Mouse (Mus musculus) gastrocnemius, adult 2 months (tissue): ENCODE data around the gene Oard1. TPM values are rescaled to one million over a fixed set of nuclear protein-coding genes. Genes with fewer than 3 reads are reported as not detected.

Experiments used
- DNase-seq: peaks from one replicate; pipeline ENCODE4 v3.0.0; 2022
- H3K27ac ChIP-seq: fragments of 200-600 bp; 2 replicates; pipeline ENCODE4 v1.8.1; 2022; ENCODE audit warnings: mild to moderate bottlenecking
- H3K4me3 ChIP-seq: fragments of 200-600 bp; 2 replicates; pipeline ENCODE4 v1.8.1; 2022; ENCODE audit warnings: mild to moderate bottlenecking, moderate library complexity
- CTCF ChIP-seq: fragments of 200-600 bp; IDR thresholded peaks from 2 replicates; pipeline ENCODE4 v1.8.1; 2022; ENCODE audit warnings: antibody characterized with exemption, mild to moderate bottlenecking, moderate library complexity
- intact Hi-C: fragments of 180-260 bp; cut with DNase I; formaldehyde crosslinking; loops from one replicate; pipeline ENCODE4 v1.15.1; 2025
- total RNA-seq, 2 experiments: library from RNA; stranded (reverse); gene quantifications; 2 replicates each; pipeline ENCODE4 v1.2.3; 2021

The Oard1 gene
- total RNA-seq, 2 experiments from 2014 or later, result 11.1 to 12.4 TPM

DNA sequence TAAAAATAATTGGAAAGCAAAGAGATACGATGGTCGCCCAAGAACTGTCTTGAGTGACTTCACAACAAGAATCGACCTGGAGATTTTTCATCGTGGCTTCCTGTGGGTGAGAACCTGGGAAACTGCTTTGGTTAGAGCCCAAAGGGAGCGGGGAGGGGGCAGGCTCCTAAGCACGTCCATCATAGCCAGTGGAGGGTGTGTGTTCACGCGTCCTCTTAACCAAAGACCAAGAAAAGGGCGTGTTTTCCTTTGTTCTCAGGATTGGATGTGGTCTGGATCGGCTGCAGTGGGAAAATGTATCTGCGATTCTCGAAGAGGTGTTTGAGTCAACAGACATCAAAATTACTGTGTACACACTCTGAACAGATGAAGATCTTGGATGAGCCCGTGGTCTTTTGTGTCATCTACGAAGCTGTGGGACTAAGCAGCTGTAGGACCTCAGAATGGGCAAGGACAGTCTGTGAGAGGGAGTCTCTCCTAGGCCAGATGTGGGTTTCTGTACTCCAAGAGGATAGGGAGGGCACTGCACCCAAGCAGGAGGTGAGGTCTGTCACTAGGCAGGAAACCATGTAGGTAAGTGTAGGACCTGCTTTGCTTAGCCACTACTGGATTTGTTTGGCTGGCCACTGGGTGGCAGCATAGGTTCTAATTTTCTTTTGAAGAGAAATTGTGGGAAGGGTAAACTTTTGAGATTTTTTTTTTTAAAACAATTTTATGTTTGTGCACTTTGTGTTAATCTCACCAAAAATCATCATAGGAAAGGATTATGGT, 6.8 kb downstream of the Oard1 start:
- intact Hi-C loops, result loop anchor here (2.0 to 5.0 kb wide), 3 partner anchors 20 to 186 kb away; no protein-coding TSS in a partner anchor

DNA sequence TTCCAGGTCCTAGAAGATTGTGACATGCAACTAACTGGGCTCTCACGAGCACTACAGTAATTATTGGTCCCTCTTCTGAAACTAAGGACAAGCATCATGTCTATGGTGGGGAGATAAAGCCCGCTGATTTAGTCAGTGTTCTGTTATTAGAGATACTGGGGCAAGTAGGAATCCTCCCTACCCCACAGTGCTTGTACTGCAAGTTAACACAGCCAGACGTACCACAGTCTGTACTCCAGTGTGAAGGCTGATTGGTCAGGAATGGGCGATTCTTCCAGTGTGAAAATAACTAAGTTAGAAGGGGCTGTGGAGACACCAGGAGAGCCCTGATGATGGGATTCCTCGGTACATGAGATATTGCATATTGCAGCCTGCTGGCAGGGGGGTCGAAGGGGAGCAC, 7.7 kb downstream of the Oard1 start:
- intact Hi-C loops, result loop anchor here (2.0 to 5.0 kb wide), 3 partner anchors 19 to 185 kb away; no protein-coding TSS in a partner anchor
- Histone ChIP-seq H3K27ac (no peak overlapping the region), H3K4me3 (no peak overlapping the region)
- TF ChIP-seq CTCF, result no peak
- no peak for DNase-seq

More for the DNA sequence above, 6.8 kb downstream of the Oard1 start:
- TF ChIP-seq CTCF, result peak; percentile 74
- DNase-seq, result peak; percentile 59
- Histone ChIP-seq H3K27ac (peak overlapping the region; percentile 44; the same call in 1 of the 2 replicates), H3K4me3 (no peak overlapping the region)

DNA sequence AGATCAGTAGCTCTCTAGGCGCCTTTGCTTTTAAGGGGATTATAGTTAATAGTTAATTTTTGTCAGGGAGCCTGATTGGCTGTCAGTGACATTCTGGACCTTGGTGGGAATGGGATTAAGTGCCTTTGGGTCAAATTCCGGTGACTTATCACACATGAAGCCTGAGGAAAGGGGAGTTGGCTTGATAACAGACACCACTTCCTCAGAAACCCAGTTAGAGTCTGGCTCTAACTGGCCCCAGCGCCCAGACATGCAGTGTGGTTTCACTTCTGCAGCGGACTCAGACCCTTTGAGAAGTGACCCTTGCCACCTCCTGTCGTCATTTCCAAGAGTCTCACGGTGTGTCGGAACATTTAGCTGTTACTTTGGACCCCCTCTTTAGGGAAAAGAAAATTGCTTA, 8.4 kb downstream of the Oard1 start:
- H3K4me3 ChIP-seq, result no peak overlapping the region
- intact Hi-C loops, result loop anchor here (5.0 kb wide), 1 partner anchor 184 kb away; no protein-coding TSS in a partner anchor
- H3K27ac ChIP-seq, result peak overlapping the region; percentile 13; the same call in 1 of the 2 replicates
- DNase-seq, result no peak
- TF ChIP-seq CTCF, result no peak

GRCm38 (mm10) chr17:48418781-48419180, 9.0 kb downstream of the Oard1 start:
- no peak overlapping the region for H3K4me3 ChIP-seq
- TF ChIP-seq CTCF, result no peak
- H3K27ac ChIP-seq, result peak overlapping the region; percentile 13; the same call in 1 of the 2 replicates
- no peak for DNase-seq
- intact Hi-C loops, result loop anchor here (5.0 kb wide), 1 partner anchor 184 kb away; no protein-coding TSS in a partner anchor

DNA sequence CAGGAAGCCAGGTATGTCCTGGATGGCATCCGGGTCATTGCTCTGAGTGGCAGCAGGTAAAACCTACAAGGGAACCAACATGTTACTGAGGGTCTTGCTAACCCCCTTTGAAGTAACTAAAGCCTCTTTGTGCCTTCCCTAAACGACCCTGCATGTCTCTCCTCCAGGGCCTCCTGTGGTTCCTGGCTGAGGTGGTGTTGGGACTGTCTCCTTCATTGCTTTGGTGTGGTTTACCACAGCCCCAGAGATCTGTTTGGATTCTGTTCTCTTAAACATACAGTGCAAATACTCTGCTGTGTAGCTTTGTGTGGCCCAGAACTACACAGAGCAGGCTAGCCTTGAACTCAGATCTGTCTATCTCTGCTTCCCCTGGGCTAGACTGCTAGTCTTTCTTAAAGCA, 9.8 kb downstream of the Oard1 start:
- intact Hi-C loops, result loop anchor here (5.0 kb wide), 1 partner anchor 183 kb away; no protein-coding TSS in a partner anchor

DNA sequence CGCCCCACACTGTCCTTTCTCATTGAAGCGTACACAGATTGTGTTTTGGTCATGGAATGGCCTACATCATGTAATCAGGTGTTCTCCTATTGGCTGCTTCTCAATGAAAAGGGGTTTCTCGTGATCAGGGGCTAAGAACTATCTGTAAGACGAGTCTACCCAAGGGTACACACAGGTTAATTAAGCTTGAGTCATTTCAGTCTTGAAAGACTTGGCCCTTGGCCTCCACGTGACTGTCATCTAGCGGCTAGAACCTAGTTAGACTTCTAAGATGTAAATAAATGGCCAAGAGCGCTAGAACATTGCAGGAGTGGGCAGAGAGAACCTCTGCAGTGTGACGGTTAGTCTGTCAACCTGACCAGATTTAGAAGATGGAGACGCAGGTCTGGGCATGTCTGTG, 14.4 kb downstream of the Oard1 start:
- Histone ChIP-seq H3K4me3 (peak overlapping the region; percentile 25; the same call in 1 of the 2 replicates), H3K27ac (peak overlapping the region; percentile 96)
- DNase-seq, result no peak
- TF ChIP-seq CTCF, result no peak
- intact Hi-C loops, result no loop called here

More for the DNA sequence above, 9.8 kb downstream of the Oard1 start:
- H3K4me3 ChIP-seq, result no peak overlapping the region
- no peak overlapping the region for H3K27ac ChIP-seq
- TF ChIP-seq CTCF, result no peak
- no peak for DNase-seq

DNA sequence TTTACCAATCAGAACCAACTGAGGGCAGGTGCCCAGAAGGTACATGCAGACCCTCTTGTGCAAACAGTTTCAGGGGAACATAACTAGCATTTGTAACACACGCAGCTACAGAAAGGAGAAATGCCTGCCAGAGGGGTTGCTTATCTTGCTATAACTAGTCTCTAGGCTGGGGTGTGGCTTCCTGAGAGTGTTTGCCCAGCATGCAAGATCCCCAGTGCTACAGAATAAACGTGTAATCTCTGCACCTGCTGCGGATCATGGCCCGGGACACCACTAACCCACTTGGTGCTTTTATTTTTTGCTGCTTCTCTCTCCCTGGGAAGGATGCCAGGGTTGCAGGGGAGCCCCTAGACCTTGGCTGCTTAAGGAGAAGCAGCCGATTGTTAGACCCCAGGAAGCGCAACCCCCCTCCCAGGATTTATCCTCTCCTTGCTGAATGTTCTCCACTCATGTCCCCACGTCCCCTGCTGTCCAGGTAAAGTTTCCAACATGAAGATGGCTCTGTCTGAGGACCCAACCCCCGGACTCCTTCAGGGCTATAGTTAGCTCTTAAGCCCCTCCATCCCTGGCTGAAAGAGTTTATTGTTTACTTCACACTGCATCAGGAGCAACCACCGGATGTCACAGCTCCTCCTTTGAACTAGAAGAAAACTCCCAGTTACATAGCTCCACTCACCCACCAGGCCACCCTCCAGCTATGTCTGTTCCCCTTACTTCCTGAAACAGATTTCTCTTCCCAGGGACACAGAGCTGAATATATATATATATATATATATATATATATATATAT, 16.2 kb downstream of the Oard1 start:
- intact Hi-C loops, result no loop called here
- Histone ChIP-seq H3K27ac (peak overlapping the region; percentile 96), H3K4me3 (peak overlapping the region; percentile 72)
- TF ChIP-seq CTCF, result no peak
- peak; percentile 60 for DNase-seq

DNA sequence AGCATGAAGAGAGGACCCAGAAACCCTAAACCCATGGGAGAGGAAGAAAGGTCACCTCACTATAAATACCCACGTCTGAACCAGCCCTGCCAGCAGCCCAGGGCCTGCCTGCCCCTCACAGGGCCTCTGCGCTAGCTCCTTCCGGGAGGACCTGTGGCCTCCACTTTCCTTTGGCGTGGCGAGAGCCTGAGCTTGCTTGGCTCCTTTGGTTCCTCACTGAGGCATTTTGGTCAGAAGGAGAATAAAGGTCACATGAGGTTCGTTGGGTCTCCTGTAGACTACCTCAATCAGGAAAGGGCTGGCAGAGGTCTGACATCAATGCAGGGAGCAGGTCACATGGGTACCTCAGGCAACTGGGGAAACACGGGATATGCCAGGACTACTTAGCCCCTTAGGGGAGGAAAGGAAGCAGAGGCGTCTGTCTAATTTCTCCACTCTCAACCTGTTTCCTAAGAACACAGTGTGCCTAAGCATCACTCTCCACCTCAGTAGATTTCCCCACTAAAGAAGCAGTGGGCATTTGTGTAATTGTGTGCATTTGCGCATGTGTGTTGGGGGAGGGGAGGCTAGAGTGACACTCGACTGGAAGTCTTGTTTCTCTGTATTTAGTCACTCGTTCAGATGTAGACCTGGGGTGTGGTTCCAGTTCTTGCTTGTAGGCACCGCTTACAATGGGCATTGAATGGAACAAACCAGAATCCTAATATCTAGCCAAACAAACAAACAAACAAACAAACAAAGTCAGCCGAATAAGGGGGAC, 17.4 kb downstream of the Oard1 start:
- peak; percentile 83 for DNase-seq
- intact Hi-C loops, result no loop called here
- H3K4me3 ChIP-seq, result peak overlapping the region; percentile 72
- H3K27ac ChIP-seq, result peak overlapping the region; percentile 96
- TF ChIP-seq CTCF, result no peak

DNA sequence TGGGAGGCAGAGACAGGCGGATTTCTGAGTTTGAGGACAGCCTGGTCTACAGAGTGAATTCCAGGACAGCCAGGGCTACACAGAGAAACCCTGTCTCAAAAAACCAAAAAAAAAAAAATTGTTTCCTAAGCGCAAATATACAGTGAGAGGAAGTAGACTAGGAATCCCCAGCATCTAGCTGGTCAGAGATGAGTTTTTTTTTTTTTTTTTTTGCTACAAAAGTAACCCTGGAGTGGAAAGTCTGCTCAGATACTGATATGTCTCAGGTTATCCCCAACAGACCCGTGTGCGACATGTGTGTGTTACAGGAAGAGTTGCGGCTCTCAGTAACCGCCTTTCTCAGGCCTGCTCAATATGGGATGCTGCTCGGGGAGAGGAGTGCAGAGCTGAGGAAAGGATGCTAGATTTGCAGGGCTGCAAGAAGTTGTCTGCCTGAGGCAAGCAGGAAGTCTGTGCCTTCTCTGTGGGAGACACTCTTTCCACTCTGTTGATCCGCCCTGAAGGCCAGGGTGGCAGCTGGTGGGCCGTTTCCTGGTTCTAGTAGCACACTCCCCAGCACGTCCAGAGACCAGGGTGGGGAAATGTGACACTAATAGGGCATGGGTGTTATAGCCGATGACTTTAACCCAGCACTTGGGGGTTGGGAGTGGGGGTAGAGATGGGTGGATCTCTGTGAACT, 18.2 kb downstream of the Oard1 start:
- Histone ChIP-seq H3K27ac (peak overlapping the region; percentile 96), H3K4me3 (peak overlapping the region; percentile 72)
- intact Hi-C loops, result no loop called here
- no peak for TF ChIP-seq CTCF
- DNase-seq, result peak; percentile 39

DNA sequence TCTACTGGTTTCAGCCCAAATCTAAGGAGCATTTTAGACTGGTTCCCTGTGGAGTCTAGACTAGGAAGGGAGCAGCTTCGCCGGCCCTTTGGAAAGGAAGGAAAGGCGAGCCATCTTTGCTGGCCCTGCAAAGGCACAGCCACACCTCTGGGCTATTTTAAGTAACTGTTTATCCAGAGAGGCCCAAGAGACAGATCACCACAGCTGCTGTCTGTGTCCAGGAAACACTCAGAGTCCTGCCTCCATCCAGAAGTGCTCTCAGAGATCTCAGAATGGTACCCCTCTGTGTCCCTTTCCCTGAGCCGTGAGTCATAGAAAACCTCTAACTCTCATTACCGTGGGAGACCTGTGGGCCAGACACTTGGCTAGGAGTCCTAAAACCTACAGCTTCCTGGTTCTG, 20.6 kb downstream of the Oard1 start:
- peak; percentile 63 for DNase-seq
- peak overlapping the region; percentile 72 for H3K4me3 ChIP-seq
- intact Hi-C loops, result no loop called here
- H3K27ac ChIP-seq, result peak overlapping the region; percentile 96
- TF ChIP-seq CTCF, result no peak

DNA sequence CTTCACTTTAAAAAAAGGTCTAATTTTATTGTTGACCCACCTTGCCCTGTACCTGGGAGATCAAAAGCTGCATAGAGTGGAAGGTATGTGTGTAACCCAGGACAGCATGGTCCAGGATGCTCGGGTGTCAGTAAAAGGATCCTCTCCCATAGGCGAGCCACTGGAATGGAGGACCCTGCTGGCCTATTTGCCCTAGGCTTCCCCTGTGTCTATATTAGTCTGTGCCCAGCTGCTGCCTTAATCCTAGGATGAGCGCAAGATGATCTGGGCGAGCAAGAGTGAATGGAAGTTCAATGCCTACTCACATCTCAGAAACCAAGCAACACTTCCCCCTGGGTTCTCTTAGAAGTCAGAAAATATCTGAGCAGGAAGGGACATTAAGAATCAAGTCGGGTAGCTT, 21.2 kb downstream of the Oard1 start:
- peak overlapping the region; percentile 72 for H3K4me3 ChIP-seq
- peak overlapping the region; percentile 96 for H3K27ac ChIP-seq
- DNase-seq, result peak; percentile 59
- intact Hi-C loops, result no loop called here
- no peak for TF ChIP-seq CTCF
